Mouse (Mus musculus): Measurements from ENCODE around the gene Mas1. TPM values are rescaled to one million over a fixed set of nuclear protein-coding genes. Genes with fewer than 3 reads are reported as not detected.
"Not testable (repeated sequence)": the region's sequence is repeated elsewhere in the genome, so short reads cannot be mapped to it uniquely, and the experiment has no call there.

The Mas1 gene
- 25.8 and 34.8 TPM in 2 replicates for polyA plus RNA-seq (2012; rRNA removed)

DNA sequence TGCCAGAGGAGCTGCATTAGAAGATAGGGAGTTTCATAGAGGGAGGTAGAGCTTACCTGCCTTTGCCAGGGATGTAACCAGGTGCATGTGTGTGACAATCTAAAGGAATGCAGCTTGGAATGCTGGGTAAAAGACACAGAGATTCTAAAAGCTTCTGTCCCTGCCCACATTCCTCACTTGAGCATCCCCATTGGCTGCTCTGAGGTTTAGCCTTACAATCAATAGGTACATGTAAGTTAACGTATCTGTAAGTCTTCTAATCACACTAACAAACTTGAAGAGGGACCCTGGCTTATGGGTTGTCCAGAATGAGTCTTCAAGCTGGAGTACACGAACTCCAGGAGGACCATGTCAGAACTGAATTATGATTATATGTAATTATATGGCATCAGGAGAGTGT, at the start of gene Mas1:
Gene Mas1, minus strand, starts transcription at position 101 of the 400 bp plus-strand sequence.
- DNase-seq (ENCODE audit: extremely low spot score in 1 of 2, low spot score in 1 of 2), result no peak

GRCm38 (mm10) chr17:12916588-12917380, 48.8 kb upstream of the Mas1 start:
- DNase-seq (ENCODE audit: extremely low spot score in 1 of 2, low spot score in 1 of 2), result peak in 1 of 2 experiments; percentile 60

- peak; percentile 99 to 100 for DNase-seq (ENCODE audit: extremely low spot score in 1 of 2, low spot score in 1 of 2)
Observed at GRCm38 (mm10) chr17:12915881-12916583, 48.1 kb upstream of the Mas1 start, which contains the start of gene Mrpl18. TSS of gene Mrpl18 (minus strand) at chr17:12916345.

GRCm38 (mm10) chr17:12915488-12915880, 47.5 kb upstream of the Mas1 start, which contains the start of gene Tcp1:
TSS of gene Tcp1 (plus strand) at chr17:12915701.
- DNase-seq (ENCODE audit: extremely low spot score in 1 of 2, low spot score in 1 of 2), result no peak

DNA sequence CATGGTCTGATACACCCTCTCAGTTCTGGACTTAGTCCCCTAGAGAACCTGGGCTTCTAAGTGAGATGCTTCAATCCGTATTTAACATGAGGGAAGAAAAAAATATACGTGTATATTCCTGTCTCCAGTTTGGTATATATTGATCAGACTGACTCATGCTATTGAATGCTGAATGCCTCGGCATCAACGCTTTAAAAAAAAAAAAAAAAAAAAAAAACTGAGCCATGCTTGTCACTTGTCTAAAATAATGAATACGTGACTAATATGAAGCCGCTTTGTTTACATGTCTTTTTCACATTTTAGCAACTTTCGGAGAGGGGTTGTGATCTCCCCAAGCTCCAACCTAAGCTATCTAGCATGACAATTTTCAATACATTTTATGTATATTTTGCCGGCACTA, 42.4 kb upstream of the Mas1 start:
- no peak for DNase-seq (ENCODE audit: extremely low spot score in 1 of 2, low spot score in 1 of 2)

GRCm38 (mm10) chr17:12909361-12910280, 41.7 kb upstream of the Mas1 start, which contains the start of gene Pnldc1:
TSS of gene Pnldc1 (minus strand) at chr17:12910230.
- no peak for DNase-seq (ENCODE audit: extremely low spot score in 1 of 2, low spot score in 1 of 2)

GRCm38 (mm10) chr17:12906436-12906835, 38.5 kb upstream of the Mas1 start:
- peak; percentile 15 to 27 for DNase-seq (ENCODE audit: extremely low spot score in 1 of 2, low spot score in 1 of 2)

- DNase-seq (ENCODE audit: extremely low spot score in 1 of 2, low spot score in 1 of 2), result no peak
Observed at GRCm38 (mm10) chr17:12905810-12906209, 37.9 kb upstream of the Mas1 start.

DNA sequence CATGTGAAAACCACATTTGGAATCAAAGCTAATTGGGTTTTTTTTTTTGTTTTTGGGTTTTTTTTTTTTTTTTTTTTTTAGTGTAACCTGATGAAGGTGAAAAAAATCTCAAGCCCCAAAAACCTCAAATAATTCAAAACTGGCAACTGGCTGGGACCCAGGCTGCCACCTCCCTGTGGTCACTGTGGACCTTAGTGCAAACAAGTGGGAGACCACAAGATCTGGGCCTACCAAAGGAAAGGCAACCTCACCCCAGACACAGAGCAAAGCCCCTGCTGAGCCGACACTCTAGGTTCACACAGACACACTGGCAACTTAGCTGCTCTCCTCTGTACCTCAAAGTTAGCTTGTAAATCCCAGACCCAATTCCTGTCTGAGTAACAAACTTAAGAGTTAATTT, 36.4 kb upstream of the Mas1 start:
- DNase-seq (ENCODE audit: extremely low spot score in 1 of 2, low spot score in 1 of 2), result no peak

GRCm38 (mm10) chr17:12903372-12904333, 35.7 kb upstream of the Mas1 start:
- DNase-seq (ENCODE audit: extremely low spot score in 1 of 2, low spot score in 1 of 2), result no peak

GRCm38 (mm10) chr17:12902291-12902690, 34.3 kb upstream of the Mas1 start:
- DNase-seq (ENCODE audit: extremely low spot score in 1 of 2, low spot score in 1 of 2), result no peak

DNA sequence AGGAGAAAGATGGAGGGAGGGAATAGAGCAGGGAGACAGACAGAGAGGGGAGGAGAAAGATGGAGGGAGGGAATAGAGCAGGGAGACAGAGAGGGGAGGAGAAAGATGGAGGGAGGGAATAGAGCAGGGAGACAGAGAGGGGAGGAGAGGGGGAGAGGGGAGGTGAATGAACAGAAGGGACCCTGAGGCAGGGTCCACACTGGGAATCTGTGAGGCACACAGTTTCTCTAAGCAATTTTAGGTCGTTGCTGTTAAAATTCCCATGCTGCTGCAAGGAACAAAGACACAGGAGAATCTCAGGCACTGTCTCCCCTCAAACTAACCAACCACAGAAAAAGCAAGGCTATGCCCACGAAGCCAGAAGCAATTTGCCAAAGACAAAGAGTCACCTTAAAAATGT, 30.7 kb upstream of the Mas1 start:
- DNase-seq (ENCODE audit: extremely low spot score in 1 of 2, low spot score in 1 of 2), result not testable (repeated sequence)

DNA sequence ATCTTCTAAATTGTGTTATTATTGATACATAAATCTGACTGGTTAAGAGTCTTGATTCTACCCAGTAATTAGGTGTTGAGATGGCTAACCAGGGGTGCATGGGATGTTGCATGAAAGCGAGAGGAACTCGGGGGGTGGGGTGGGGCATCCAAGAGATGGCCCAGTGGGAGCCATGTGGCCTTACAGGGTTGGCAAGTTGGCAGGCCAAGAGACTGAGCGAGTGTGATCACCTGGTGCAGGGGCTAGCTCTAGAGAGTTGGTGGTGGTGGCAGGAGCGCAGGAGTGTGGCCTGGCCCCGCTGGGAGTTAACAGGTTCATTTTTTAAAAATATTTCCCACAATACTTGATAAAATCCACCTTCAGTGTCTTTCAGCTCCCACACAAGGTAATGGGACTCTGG, 29.7 kb upstream of the Mas1 start:
- DNase-seq (ENCODE audit: extremely low spot score in 1 of 2, low spot score in 1 of 2), result no peak

DNA sequence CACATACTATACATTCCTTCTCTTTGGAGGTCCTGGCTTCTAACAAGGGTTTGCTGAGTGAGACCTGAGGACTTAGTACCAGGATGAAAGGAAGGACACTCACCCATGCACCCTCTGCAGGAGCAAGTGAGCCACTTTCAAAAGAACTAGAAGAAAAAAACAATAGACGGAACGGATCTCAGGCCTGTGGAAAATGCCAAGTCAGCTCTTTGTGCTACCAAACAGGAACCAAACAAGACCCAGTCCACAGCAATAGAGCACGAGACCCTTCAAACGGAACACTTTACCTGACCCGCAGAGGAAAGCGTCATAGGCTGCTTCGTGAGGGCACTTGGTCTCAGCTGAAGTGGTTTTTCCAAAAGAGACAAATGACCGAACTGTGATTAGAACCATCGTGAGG, 24.1 kb upstream of the Mas1 start:
- no peak for DNase-seq (ENCODE audit: extremely low spot score in 1 of 2, low spot score in 1 of 2)

GRCm38 (mm10) chr17:12891054-12891453, 23.1 kb upstream of the Mas1 start:
- DNase-seq (ENCODE audit: extremely low spot score in 1 of 2, low spot score in 1 of 2), result no peak

DNA sequence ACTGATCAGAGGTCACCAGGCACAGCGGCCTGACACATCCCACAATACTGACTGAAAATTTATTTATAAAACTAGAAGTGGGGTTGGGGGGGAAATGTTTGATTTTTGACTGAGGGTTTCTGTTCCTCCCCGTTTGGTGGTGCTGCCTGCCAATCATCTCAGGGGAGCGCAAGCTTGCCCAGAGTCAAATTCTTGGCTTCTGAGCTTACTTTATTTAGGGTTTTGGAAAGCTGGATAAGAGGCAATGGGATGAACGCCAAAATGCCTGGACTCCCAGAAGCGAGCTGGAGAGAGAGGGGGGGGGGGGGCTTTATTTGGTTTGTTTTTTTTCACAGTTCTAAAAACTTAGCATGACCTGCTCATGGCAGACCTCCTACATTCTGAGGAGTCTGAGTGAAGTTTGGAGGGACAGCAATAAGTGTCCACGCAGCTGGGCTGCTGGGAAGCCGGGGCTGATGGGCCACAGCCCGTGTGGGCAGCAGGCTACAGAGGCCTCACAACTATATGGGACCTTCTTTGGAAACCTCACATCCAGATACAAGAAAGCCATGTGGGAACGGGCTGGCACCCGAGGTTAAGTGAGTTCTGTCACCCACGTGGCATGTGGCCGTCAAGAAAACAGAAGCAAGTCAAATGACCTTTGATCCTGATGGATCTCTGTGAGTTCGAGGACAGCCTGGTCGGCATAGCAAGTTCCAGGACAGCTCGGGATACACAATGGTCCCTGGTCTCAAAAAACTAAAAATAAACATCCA, 19.3 kb upstream of the Mas1 start:
- no peak for DNase-seq (ENCODE audit: extremely low spot score in 1 of 2, low spot score in 1 of 2)

DNA sequence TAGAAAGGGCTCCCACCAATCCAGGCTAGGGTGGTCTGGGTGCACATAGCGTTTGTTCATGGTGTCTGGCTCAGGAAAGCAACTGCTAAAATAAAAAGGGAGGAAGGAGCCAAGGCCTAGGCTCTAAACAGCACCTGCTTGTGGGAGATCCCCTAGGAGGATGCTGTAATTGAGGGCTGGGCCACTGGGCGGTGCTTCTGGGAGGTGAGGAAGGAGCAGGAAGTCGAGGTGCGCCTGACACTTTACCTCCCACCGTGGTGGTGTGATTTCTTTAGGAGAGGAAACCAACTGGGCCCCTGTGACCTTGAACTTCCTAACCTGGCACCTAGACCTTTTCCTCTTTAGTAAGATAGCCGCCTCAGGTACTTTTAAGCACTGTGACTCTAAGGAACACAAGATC, 18.7 kb upstream of the Mas1 start:
- no peak for DNase-seq (ENCODE audit: extremely low spot score in 1 of 2, low spot score in 1 of 2)

- DNase-seq (ENCODE audit: extremely low spot score in 1 of 2, low spot score in 1 of 2), result no peak
Observed at GRCm38 (mm10) chr17:12881216-12881615, 13.3 kb upstream of the Mas1 start.

- DNase-seq (ENCODE audit: extremely low spot score in 1 of 2, low spot score in 1 of 2), result peak; percentile 69 to 96
Observed at GRCm38 (mm10) chr17:12880178-12880577, 12.2 kb upstream of the Mas1 start.
